Mouse (Mus musculus): ENCODE data around the gene Cadps.

Cadps gene

DNA sequence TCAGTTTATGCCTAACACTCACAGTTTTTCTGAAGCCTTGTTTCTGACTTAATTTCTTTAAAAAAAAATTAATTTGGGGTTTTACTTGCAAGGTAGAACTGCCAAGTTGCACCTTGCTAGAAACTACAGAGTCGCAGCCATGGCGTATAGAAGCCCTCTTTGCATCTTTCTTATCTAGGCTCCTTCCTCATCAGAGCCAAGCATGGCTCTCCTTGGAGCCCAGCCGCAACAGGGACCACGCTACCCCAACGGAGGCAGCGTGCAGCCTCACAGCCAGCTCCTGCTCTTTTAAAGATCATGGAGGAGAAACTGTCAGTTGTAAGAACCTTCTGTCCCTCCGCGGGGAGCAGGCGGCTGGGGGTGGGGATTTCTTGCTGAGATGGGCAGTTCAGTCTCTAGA is 445.0 kb downstream of the Cadps start:
- no peak for DNase-seq

DNA sequence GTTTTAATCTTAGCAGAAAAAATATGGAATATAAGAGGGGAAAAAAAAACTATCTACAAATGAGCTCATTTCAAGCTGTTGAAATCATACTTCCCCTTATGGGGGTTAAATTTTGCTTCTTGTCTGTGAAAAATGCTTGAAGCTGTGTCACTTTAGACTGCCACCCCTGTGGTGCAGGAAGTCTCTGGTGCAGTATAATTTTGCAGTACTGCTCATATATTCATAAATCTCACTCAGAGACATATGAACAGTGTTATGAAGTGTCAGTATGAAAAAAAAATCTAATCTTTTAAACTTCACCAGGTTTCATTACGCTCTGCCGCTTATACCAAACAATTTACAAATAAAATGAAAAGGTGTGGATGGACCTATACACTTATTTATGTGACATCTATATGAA is 445.6 kb downstream of the Cadps start:
- DNase-seq = no peak

DNA sequence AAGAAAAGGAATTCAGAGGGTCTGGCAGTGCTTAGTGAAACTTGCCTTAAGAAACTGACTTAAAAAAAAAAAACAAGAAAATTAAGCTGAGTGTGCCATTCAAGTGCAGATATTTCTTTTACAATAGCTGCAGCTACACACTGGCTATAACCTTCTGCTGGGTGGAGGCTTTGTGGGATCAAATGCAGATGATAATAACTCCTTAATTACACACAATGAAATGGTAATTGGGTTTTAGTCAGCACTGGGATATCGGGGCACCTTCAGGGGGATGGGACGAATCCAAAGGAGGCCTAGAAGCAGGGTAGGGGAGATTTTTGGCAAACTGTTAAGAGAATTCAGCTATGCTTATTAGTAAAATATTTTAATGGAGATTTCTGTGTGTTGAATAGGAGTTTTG is 447.4 kb downstream of the Cadps start:
- no peak for DNase-seq

- no peak for DNase-seq
Measured at GRCm38 (mm10) chr14:12350271-12350916, 472.5 kb downstream of the Cadps start.

DNA sequence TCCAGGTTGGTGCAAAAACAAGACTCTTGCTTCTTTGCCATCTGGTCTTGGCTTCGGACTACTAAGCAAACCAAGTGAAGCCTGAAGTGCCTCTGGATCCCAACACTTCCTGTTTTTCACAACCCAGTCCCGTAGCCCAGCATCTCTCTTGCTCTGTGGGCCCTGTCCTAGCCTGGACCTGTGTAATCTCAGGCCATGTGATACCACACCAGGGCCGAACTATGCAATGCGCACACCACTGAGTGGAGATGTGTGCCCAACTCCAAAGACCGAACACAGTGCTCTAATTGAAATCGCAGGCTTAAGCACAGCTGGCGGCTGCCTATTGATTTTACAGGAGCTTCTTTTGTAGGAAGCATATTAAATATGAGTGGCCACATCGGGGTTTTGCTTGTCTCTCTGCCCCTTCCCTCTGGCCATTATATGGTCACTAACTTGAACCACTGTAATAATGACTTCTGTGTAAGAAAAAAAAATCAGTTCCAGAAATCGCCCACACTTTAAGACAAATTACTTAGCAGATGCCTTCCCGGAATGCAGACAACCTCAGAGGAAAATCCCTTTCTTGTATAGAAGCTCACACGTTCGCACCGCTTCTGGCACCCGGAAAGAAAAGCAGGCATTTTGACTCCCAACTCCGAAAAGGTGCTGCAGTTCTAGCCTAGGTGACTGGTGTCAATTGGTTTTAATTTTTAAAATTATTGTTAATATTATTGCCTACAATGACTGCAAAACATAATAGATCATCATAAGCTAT is 473.4 kb downstream of the Cadps start:
- DNase-seq = no peak

- no peak for DNase-seq
Measured at GRCm38 (mm10) chr14:12348089-12348488, 474.8 kb downstream of the Cadps start, which contains the start of gene Fezf2. Gene Fezf2, minus strand, starts transcription at chr14:12348189.

DNA sequence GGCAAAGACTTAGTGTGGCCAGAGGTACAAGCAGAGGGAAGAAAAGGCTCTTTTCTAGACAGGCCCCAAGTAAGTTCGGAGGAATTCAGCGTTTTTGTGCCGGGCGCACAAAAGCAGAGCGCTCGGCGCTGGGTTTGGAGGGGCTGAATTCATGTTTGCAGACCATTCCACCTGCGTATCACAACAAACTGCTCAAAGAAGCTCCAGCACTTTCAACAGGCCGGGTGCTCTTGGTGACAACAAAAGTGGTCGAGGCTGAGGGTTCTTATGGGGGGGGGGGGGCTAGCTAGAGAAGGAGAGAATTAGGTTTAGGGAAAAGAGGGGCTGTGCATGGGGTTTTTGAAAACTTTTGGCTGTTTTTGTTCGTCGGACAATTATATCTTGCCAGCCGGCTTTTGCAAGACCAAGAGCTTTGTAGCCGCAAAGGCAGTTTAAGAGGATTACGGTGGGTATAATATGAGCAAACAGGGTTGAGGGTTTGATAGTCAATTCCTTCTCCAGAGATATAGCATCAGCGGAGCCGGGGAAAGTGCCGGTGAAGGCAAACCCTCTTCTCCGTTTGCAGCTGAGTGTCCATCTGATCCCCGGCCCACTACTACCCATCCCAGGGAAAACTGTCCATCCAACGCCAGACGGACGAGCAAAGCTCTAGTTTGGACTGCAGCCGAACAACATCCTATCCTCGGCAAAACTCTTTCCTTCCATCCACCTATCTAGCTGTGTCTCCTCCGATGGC is 475.8 kb downstream of the Cadps start:
- no peak for DNase-seq

GRCm38 (mm10) chr14:12346011-12346864 is 476.6 kb downstream of the Cadps start:
- DNase-seq = no peak

DNA sequence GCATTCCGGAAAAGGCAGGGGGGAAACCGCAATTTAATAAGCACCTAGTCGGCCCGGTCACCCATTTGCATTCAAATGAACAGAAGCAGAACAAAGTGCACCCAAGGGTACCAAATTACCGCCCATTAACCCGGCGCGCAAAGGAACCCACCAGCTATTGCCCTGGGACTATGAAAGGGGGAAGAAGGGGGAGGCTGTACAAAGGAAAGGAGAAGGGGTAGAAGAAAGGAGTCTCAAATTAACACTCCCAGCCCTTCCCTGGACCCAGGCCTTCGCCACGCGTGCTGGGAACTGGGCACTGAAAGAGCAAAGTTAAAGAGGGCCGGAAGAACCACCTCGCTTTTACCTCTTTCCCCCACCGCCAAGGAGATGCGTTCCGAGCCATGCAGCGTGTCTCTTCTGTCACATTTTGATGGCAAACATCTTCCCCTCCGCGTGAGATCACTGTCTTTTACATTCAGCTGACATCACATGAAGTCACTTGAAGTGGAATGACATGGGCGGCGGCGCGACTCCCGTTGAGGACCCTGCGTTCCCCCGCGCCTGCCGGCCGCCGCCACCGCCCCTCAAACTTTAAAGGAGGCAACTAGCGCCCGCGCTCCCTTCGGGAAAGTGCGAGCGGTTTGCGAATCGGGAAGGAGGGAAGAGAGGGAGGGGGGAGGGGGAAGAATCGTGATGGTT is 477.5 kb downstream of the Cadps start:
- no peak for DNase-seq

DNA sequence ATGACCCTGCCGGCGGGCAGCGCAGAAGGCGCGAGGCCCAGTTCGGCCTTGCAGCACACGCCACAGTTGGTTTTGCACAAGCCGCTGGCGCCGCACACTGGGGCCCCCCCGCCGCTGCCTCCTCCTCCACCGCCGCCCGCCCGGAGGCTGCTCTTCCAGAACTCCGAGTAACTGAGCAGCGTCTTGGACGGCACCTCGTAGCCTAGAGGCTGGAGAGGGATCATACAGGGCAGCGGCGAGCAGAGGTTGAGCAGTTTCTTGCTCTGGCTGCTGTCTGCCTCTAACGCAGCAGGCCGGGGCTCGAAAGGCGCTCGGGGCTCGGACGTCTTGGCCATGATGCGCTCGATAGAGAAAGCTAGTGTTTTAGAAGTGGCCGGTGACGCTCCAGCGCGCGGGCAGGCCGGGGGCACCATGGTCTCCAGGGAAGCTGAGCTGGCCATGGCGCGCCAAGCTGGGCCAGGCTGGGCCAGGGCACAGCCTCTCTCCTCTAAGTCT is 478.1 kb downstream of the Cadps start:
- DNase-seq = no peak

- DNase-seq = no peak
Measured at GRCm38 (mm10) chr14:12344061-12344745, 478.7 kb downstream of the Cadps start.

DNA sequence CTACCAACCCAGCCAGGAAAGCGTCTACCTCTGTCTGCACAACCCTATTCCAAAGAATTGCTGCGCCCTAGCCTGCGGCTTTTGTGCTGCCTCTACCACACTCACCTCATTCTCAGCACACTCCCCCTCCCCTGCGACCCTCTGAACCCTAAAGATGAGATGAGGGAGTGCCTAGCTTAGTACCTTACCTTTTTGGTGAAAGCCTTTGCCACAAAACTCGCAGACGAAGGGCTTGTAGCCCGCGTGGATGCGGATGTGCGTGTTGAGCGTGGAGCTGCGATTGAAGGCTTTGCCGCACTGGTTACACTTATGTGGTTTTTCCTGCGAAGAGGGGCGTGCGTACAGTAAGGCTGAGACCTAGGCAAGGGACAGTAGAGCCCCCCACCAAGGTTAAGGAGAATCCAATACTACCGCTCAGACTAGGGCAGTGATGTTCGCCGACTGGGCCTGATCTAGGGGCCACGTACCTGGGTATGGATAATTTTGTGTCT is 479.4 kb downstream of the Cadps start:
- no peak for DNase-seq

- DNase-seq = no peak
Measured at GRCm38 (mm10) chr14:12342458-12343131, 480.3 kb downstream of the Cadps start.

DNA sequence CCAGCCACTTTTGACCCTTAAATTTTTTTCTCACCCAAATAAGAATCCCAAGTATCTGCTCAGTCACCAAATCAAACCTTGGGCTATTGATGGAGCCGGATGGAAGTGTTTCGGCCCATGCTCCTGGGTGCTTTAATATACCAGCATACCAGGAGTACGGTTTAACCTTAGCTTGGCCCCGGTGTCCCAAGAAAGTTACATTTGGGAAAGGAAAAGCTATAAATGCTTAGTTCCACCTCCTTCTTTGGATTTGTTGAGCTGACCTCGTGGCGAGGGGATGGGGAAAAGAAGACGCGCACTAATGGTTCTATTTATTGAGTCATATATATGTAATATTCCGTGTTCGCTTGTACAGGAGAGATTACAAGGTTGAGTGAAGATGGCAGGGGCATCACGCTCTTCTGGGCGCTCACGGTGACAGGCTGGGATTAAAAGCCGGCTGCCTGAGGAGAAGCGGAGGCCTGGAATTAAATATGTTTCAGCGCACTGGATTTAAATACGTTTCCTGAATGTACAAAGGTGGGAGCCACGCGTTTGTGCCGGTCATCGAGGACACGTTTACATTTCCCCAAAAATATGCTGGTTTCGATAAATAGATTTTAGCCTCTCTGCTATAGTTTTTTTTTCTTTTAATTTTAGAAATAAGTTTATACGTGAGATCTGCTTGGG is 481.0 kb downstream of the Cadps start:
- DNase-seq = no peak

DNA sequence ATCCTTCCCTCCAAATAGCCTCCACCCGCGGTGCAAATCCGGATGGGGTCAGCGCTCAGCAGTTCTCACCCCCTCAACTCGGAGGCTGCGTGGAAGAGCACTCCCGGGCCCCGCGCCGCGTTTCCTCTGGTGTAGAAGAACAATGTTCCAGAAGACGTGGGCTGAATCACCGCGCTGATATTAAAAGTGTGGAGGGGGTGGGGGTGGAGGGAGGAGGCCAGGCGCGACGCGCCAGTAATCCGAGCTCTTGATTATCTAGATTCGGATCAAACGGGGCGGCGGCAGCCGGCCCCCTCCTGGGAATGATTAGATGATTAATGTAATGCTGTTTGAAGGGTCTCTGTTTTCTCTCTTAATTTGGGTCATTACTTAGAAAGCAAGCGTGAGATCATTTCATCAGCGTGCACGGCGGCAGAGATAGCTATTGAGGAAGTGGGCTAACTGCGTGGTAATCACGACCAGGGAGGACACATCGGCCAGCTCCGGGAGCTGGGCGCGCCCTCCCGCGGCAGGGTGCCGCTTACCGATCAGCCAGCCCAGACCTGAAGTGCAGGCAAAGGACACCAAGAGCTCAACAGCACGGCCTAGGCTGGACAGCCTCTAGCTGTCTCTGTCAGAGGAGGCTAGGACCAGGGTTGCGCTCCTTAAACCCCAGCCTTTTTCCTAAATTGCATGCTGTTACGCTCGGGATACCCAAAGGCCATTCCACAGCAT is 481.6 kb downstream of the Cadps start:
- DNase-seq = no peak

DNA sequence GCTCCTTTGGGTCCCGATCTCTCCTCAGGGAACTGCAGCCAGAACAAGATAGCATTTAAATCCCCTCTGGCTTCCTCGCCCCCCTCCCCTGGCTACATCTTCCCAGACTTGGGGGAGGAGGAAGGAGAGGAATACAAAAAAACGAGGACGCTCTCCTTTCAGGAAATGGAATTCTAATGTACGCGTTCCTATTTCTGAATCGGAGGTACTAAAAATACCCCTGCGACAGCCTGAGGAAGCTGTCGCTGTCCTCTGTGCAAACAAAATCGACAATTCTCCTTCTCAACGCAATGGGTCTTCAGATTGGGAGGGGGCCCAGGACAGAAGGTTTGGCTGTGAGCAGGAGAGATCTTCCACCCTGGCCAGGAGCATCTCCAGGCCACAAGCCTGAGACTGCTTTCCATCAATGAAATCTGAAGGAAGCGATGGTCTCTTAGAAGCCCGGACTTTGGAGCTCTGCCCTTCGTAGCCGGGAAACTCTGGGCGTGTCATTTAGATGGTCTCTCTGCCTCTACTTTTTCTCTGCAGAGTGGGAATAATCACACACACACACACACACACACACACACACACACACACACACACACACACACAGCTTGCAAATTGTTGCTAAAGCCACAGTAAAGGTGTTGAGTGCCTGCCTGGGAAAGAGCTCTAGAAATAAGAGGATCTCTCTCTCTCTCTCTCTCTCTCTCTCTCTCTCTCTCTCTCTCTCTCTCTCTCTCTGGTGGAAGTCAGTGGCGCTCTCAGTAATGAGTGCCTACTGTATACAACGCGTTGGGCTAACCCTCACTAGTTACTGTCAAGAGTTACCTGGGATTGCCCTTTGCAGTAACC is 482.4 kb downstream of the Cadps start:
- no peak for DNase-seq

DNA sequence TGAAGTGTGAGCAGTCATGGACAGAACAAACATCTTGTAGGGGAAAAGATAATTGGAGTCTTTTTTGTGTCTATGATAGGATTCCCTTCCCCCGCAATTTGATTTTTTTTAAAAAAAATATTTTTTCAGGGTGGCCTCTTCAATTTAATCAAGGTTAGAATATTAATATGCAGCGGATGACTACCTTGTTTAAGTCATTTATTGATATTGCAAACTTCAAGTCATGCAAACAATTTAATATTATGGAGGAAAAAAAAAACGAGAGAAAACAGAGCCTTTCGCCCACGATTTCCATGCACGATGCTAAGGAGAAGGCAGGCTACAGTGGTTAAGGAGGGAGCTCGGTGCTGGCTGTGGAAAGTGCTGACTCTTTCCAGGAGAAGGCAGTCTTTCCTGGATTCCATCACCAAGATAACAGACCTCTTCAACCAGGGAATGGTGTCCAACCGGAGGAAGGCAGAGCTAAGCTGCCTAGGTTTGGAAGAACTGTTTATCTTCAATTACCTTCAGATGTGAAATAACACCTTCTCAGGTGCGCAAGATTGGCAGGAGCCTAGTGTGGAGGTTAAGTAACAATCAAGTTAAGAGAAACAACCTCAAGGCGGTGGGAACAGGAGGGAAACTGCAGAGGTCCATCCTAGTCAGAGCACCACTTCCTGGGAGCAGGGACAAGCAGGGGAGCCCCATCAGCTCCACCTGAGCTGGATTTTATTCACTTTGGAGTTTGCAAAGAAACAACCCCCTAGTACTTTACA is 483.9 kb downstream of the Cadps start:
- no peak for DNase-seq

All from cerebellum, adult 9-10 months (tissue).